Mouse (Mus musculus) mammary gland, adult 2 months (tissue): ENCODE data around the gene Ehmt2. TPM values are rescaled to one million over a fixed set of nuclear protein-coding genes. Genes with fewer than 3 reads are reported as not detected.

Experiments
- polyA plus RNA-seq: library from polyadenylated mRNA; depleted of rRNA; stranded (reverse); fragments of >200 nt; gene quantifications from 2 replicates; pipeline ENCODE4 v1.2.3, GENCODE M21; 2012; ENCODE audit warnings: low replicate concordance; rRNA removed

Gene Ehmt2
- polyA plus RNA-seq, result 189 and 339 TPM in 2 replicates

DNA sequence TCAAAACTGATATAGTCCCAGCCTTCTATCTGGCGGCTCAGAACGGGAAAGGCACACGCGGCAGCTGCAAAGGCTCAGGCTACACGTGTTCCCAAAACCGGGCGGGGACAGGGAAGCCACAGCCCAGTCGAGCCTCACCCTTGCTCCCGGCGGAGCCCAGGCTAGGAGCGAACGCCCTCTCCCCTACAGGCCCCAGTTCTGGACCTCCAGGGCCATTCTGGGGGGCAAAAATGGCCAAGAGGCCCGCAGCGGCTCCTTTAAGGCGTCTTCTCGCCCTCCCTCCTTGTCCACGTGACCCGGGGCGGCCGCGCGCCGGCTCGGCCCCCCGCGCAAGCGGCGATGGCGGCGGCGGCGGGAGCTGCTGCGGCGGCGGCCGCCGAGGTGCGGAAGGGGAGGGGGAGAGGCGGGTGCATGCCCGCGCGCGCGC lies at the start of gene Ehmt2, which contains the start of gene C2:
Ehmt2 (plus strand) TSS at position 310 of the 427 bp plus-strand sequence.
C2 (minus strand) TSS at position 106 of the 427 bp plus-strand sequence.

DNA sequence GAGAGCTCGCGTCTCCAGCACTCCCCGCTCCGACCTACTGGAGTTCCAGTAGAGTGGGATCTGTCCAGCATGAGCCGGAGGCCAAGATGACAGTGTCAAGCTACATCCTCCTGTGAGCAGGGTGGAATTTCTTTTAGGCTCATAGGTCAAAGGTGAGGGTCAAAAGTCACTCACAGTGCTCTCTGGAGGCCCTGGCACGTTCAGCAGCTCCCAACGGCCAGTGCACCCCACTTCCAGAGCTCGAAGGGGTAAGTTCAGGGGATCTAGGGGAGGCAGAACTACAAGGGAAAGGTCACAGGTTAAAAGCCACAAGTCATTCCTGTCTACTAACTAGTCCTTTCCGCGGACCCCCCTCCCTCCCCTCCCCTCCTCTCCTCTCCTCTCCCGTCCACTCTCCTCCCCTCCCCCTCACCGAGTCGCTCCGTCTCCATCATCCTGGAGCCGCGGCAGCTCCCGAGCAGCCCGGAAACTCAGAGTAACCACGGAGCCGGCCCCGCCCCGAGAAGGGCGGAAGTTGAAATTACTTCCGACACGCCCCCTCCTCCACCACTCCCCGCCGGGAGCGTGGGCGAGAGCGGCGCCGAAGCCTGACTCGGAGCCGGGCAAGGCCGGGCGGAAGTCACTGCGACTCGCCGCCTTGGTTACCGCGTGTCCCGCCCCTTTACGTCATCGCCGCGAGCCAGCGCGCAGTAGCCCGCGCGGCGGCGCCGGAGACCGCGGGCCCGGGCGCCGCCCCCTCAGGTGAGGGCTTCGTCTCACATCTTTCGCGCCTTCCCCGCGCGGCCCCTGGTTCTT lies 48.4 kb upstream of the Ehmt2 start, which contains the start of the genes Skiv2l and Nelfe:
Skiv2l (minus strand) TSS at position 489 of the 795 bp plus-strand sequence.
Nelfe (plus strand) TSS at position 670 of the 795 bp plus-strand sequence.

DNA sequence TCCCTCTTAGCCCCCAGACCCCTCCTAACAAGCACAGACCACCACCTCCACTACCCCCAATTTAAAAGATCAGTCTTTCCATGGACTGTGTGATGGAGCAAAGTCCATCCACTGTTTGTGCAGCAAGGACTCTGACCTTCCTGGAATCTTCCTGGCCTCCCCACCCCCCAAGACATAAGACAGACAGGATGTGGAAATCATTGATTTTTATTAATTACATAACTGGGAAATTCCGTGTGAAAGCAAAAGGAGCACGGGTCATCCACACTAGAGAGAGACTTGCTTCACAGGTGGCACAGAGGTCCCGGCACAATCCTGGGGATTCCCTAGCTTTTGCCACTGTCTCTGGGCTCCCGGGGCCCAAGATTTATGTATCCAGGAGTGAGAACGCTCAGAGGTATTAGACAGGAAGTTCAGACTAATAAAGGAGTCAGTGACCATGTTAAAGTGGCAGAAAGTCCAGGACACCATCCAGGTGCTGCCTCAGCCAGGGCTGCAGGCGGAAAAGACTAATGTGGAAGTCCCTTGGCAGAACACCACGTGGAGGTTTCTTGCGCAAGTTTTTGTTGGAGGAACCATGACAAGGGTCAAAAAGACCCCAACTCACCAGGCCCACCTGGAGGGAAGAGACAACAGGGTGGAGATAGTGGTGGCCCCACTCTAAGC lies 35.7 kb upstream of the Ehmt2 start, which contains the start of gene Cfb:
Cfb (minus strand) TSS at position 103 of the 666 bp plus-strand sequence.

GRCm38 (mm10) chr17:34879336-34879879 lies 18.9 kb upstream of the Ehmt2 start, which contains the start of gene Zbtb12:
Gene Zbtb12, plus strand, starts transcription at chr17:34879483.

DNA sequence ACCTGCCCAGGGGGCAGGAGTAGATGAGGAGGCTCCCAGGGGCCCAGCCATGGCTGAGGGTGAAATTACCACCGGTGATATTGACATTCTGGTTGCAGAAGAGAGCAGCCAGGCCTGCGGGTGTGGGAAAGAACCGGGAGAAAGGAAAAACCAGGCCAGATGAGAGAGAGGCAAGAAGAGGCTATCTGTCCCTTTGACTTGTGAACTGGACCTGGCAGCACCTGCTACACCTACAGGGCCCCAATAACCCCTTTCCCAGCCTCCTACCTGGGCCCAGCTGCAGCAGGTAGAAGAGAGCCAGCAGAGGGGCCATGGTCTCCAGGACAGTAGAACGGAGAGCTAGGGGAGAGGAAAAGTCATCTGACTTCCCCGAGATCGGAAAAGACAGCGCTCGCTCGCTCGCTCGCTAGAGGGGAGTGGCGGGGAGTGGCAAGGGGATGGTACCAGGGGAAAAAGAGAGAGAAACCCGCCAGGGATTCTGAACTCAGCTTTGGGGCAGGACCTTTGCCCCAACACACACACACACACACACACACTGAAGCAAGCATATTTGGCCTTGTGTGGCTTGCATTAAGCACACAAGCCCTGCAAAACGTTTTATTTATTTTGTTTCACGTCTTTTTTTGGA lies 16.5 kb upstream of the Ehmt2 start, which contains the start of gene Gm20547:
Gm20547 (minus strand) TSS at position 360 of the 628 bp plus-strand sequence.

DNA sequence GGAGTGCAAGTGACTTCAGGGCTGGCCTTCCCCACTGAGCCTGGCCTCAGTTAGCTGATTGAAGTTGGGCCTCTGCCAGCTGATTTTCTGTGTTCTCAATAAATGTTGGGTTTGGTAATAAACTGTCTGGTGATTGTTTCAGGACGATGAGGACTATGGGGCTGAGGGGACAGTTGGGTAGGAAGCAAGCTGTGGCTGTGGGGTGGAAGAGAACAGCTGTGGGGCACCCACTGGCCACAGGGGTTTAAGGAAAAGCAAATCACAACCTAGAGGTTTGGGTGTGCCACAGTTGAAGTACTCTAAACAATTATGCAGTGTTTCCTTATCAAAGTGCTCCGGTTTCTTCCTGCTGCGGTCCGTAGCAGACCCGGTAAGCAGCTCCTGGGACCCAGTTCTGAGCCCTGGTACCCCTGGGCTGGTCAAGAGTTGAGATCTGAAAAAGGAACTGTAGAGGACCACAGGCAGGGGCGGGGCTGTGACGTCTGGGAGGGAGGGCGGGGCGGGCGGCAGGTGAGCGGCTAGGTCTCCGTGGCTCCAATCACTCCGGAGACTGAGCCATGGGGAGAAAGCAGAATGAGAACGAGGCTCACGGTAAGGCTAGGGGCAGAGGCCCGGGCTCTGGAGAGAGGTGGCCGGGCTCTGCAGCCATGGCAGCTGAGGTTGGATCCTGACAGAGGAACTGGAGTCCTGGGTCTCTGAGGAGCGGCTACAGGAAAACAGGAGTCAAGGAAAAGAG lies 15.8 kb downstream of the Ehmt2 start, which contains the start of gene Slc44a4:
Slc44a4 (plus strand) TSS at position 537 of the 736 bp plus-strand sequence.

GRCm38 (mm10) chr17:34931061-34931734 lies 32.9 kb downstream of the Ehmt2 start, which contains the start of gene Neu1:
Gene Neu1, plus strand, starts transcription at chr17:34931253.

DNA sequence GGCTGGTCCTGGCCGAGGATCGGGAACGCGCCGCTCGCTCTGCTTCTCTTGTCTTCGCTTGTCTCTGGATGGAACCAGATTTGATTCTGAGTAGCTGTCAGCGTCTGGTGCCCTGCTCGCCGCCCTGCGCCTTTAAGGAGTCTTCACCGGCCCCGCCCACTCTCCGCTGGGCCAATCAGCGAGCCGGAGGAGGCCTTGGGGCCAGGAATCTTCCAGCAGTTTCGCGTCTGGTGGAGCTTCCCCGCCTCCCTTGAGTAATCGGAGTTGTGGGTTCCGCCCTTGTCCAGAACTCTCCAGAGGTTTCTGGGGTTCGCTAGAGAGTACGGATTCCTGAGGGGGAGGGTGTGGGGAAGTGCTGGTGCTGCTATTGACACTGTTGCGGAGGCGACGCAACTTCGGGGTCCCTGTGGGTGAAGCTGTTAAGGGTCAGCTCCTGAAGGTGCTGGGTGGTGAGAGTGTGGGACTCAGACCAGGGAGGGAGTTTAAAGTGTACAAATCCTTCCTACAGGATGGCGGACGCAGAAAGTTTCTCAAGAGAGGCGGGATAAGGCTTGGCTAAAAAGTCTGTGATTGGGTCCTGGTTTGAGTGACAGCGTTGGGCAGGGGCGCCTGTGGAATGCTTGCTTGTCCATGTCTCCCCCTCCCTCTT lies 61.0 kb downstream of the Ehmt2 start, which contains the start of gene Hspa1b:
Hspa1b (minus strand) TSS at position 109 of the 649 bp plus-strand sequence.

Other genes with a start within 250 kb of the Ehmt2 start
- gene Tnxb, start 227.9 kb upstream of the Ehmt2 start, polyA plus RNA-seq, result 74.4 and 107 TPM in 2 replicates
- gene C4b, start 154.6 kb upstream of the Ehmt2 start, polyA plus RNA-seq, result 184 and 192 TPM in 2 replicates
- gene Cyp21a1, start 93.9 kb upstream of the Ehmt2 start, polyA plus RNA-seq, result 0.11 and 0.60 TPM in 2 replicates
- 48.6 and 50.3 TPM in 2 replicates for gene Stk19, start 61.5 kb upstream of the Ehmt2 start, polyA plus RNA-seq
- gene Dxo, start 61.5 kb upstream of the Ehmt2 start, polyA plus RNA-seq, result 72.8 and 80.9 TPM in 2 replicates
- 77.4 and 105 TPM in 2 replicates for gene Skiv2l, start 48.3 kb upstream of the Ehmt2 start, polyA plus RNA-seq
- 18.7 and 20.6 TPM in 2 replicates for gene Nelfe, start 48.1 kb upstream of the Ehmt2 start, polyA plus RNA-seq
- gene Cfb, start 36.0 kb upstream of the Ehmt2 start, polyA plus RNA-seq, result 70.0 and 71.7 TPM in 2 replicates
- gene Zbtb12, start 19.0 kb upstream of the Ehmt2 start, polyA plus RNA-seq, result 13.1 and 14.3 TPM in 2 replicates
- gene Gm20547, start 16.4 kb upstream of the Ehmt2 start, polyA plus RNA-seq, result 0.06 and 0.07 TPM in 2 replicates
- gene C2, start 204 bp upstream of the Ehmt2 start, polyA plus RNA-seq, result 46.9 and 64.7 TPM in 2 replicates
- gene Slc44a4, start 16.0 kb downstream of the Ehmt2 start, polyA plus RNA-seq, result 7.4 and 9.2 TPM in 2 replicates
- gene Neu1, start 32.8 kb downstream of the Ehmt2 start, polyA plus RNA-seq, result 48.4 and 54.9 TPM in 2 replicates
- 43.1 and 146 TPM in 2 replicates for gene Hspa1b, start 60.8 kb downstream of the Ehmt2 start, polyA plus RNA-seq
- 0.30 TPM in 1 of 2 replicates, not detected in the other for gene Gm20481, start 71.4 kb downstream of the Ehmt2 start, polyA plus RNA-seq
- gene Hspa1a, start 73.7 kb downstream of the Ehmt2 start, polyA plus RNA-seq, result 17.7 and 42.4 TPM in 2 replicates
- gene Hspa1l, start 74.2 kb downstream of the Ehmt2 start, polyA plus RNA-seq, result 0.30 and 3.0 TPM in 2 replicates
- 75.4 and 108 TPM in 2 replicates for gene Lsm2, start 83.4 kb downstream of the Ehmt2 start, polyA plus RNA-seq
- gene Vars, start 102.5 kb downstream of the Ehmt2 start, polyA plus RNA-seq, result 197 and 475 TPM in 2 replicates
- 1.4 and 3.9 TPM in 2 replicates for gene Vwa7, start 118.1 kb downstream of the Ehmt2 start, polyA plus RNA-seq
- gene Sapcd1, start 129.5 kb downstream of the Ehmt2 start, polyA plus RNA-seq, result 1.7 and 2.0 TPM in 2 replicates
- 4.2 and 4.8 TPM in 2 replicates for gene Msh5, start 148.3 kb downstream of the Ehmt2 start, polyA plus RNA-seq
- gene Clic1, start 151.5 kb downstream of the Ehmt2 start, polyA plus RNA-seq, result 110 and 121 TPM in 2 replicates
- 58.1 and 90.9 TPM in 2 replicates for gene Ddah2, start 160.6 kb downstream of the Ehmt2 start, polyA plus RNA-seq
- 1.5 and 25.2 TPM in 2 replicates for gene Ly6g6c, start 166.9 kb downstream of the Ehmt2 start, polyA plus RNA-seq
- gene Mpig6b, start 167.7 kb downstream of the Ehmt2 start, polyA plus RNA-seq, result 0.67 and 0.80 TPM in 2 replicates
- 5.7 and 9.0 TPM in 2 replicates for gene Ly6g6e, start 178.4 kb downstream of the Ehmt2 start, polyA plus RNA-seq
- 1.1 and 2.2 TPM in 2 replicates for gene Ly6g6d, start 179.6 kb downstream of the Ehmt2 start, polyA plus RNA-seq
- gene Ly6g6f, start 187.1 kb downstream of the Ehmt2 start, polyA plus RNA-seq, result 0.19 TPM in 1 of 2 replicates, not detected in the other
- gene Abhd16a, start 190.8 kb downstream of the Ehmt2 start, polyA plus RNA-seq, result 200 and 293 TPM in 2 replicates
- not detected in 2 replicates for gene Ly6g5c, start 209.8 kb downstream of the Ehmt2 start, polyA plus RNA-seq
- 3.5 and 4.4 TPM in 2 replicates for gene Ly6g5b, start 217.0 kb downstream of the Ehmt2 start, polyA plus RNA-seq
- gene Gpank1, start 223.0 kb downstream of the Ehmt2 start, polyA plus RNA-seq, result 16.3 and 24.8 TPM in 2 replicates
- gene Csnk2b, start 223.6 kb downstream of the Ehmt2 start, polyA plus RNA-seq, result 376 and 470 TPM in 2 replicates
- gene D17H6S53E, start 227.9 kb downstream of the Ehmt2 start, polyA plus RNA-seq, result 8.7 and 9.2 TPM in 2 replicates
- gene Apom, start 233.6 kb downstream of the Ehmt2 start, polyA plus RNA-seq, result 0.16 and 0.93 TPM in 2 replicates
- gene Bag6, start 236.7 kb downstream of the Ehmt2 start, polyA plus RNA-seq, result 203 and 278 TPM in 2 replicates